Mouse (Mus musculus): ENCODE data around the gene Smim12. TPM values are rescaled to one million over a fixed set of nuclear protein-coding genes. Genes with fewer than 3 reads are reported as not detected.

Gene Smim12
- polyA plus RNA-seq, 1 experiment from 2014 or later: 48.0 TPM

GRCm38 (mm10) chr4:127216251-127216651 is 27.3 kb upstream of the Smim12 start:
- Histone ChIP-seq H3K4me1 (replicated peaks) (peaks cover 16% of the 10 kb centered on the region), H3K9ac (replicated peaks) (no peak overlapping the region), H3K4me2 (replicated peaks) (no peak overlapping the region), H3K27me3 (peaks cover 19% of the 10 kb centered on the region), H3K36me3 (peaks cover 4% of the 10 kb centered on the region), H3K4me3 (replicated peaks) (no peak overlapping the region), H3K27ac (no peak overlapping the region), H3K9me3 (no peaks in the 10 kb centered on the region; the same call in 1 of the 2 replicates)
- WGBS: 82% methylated on average over 4 of the region's 4 CpGs
- ATAC-seq: no peak

- peaks cover 13% of the 10 kb centered on the region; the same call in 1 of the 2 replicates for H3K4me1 ChIP-seq (replicated peaks)
- 59% methylated on average over 11 of the region's 11 CpGs for WGBS
- peaks cover 19% of the 10 kb centered on the region for H3K27me3 ChIP-seq
- no peak overlapping the region for H3K4me2 ChIP-seq (replicated peaks)
- H3K9me3 ChIP-seq: no peaks in the 10 kb centered on the region; the same call in 1 of the 2 replicates
- ATAC-seq: no peak
- peaks cover 9% of the 10 kb centered on the region for H3K36me3 ChIP-seq
- no peak overlapping the region for H3K27ac ChIP-seq
- no peak overlapping the region for H3K9ac ChIP-seq (replicated peaks)
- no peak overlapping the region for H3K4me3 ChIP-seq (replicated peaks)
These were observed 26.5 kb upstream of the Smim12 start for GRCm38 (mm10) chr4:127217048-127217447.

DNA sequence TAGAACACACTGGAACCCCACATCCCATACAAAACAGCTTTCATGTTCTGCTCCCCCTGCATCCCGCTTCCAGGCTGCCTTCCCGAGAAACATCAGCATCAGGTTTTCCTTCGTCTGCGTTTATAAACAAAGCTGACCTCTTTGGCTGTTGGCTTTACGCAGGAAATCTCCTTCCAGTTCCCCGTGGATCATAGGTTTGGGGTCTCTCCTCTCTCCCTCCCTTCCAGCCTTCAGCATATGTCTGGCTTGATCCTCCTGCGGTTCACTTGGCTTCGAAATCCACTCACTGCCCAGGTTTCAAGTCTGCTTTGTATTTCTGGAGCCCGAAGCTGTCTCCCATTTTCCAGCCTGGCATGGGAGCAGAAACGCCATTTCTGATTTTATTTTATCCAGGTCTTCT is 20.3 kb upstream of the Smim12 start:
- WGBS: 40% methylated on average over 10 of the region's 10 CpGs
- no peak overlapping the region for H3K4me2 ChIP-seq (replicated peaks)
- peaks cover 44% of the 10 kb centered on the region for H3K4me1 ChIP-seq (replicated peaks)
- peaks cover 9% of the 10 kb centered on the region for H3K36me3 ChIP-seq
- H3K4me3 ChIP-seq (replicated peaks): no peak overlapping the region
- H3K27ac ChIP-seq: no peak overlapping the region
- no peak for ATAC-seq
- no peaks in the 10 kb centered on the region; the same call in 1 of the 2 replicates for H3K9me3 ChIP-seq
- H3K9ac ChIP-seq (replicated peaks): no peak overlapping the region
- peaks cover 15% of the 10 kb centered on the region for H3K27me3 ChIP-seq

DNA sequence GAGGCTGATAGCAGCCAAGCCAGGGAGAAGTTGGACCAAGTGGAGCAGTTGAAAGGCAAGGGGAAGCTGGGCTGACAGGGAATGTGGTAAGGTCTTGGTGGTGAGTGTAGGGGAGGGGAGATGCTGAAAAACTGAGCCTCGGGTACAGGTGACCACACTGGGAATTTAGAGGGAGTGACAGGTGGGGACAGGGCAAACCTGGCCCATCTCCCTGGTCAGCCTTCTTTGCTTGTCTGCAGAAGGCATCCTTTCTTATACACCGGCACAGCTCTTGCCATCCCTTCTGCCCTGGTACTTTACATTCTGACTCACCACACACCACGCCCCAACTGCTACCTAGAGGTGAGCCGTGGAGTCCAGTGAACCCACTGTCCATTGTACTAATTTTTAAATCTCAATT is 19.8 kb upstream of the Smim12 start:
- Histone ChIP-seq H3K4me1 (replicated peaks) (peaks cover 47% of the 10 kb centered on the region), H3K27me3 (peaks cover 15% of the 10 kb centered on the region), H3K4me2 (replicated peaks) (no peak overlapping the region), H3K9ac (replicated peaks) (no peak overlapping the region), H3K27ac (no peak overlapping the region), H3K36me3 (peaks cover 9% of the 10 kb centered on the region), H3K9me3 (no peaks in the 10 kb centered on the region; the same call in 1 of the 2 replicates), H3K4me3 (replicated peaks) (no peak overlapping the region)
- no peak for ATAC-seq
- WGBS: 66% methylated on average over 4 of the region's 4 CpGs

DNA sequence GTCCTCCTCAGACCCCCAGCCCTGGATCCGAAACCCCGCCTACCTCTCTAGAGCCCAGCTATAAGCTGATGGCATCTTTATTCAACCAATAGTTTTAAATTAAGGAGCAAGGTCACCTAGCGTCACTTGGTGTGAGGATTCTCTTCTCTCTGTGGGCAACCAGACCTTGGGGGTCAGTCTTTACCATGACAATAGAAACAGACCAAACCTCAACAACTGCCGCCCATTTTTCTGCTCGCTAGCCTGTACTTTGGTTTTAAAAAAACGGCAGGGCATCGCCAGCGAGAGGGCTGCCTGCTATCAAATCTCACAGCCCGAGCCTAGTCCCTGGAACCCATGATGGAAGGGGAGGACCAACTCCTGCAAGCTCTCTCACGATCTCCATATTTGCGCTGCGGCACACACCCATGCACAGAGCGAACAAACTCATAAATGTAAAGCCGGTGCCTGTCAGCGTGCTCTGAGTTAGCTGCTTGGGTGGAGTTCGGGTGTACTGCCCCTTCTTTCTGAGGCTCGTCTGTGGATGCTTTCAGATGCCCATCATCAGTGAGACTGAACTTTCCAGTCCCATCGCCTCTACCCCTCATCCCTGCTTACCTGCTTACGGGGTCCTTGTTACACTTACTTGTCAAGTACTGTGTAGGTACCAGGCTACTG is 19.0 kb upstream of the Smim12 start:
- Histone ChIP-seq H3K4me3 (replicated peaks) (peak overlapping the region; percentile 17; the same call in 1 of the 2 replicates), H3K27ac (no peak overlapping the region), H3K27me3 (peaks cover 15% of the 10 kb centered on the region), H3K36me3 (peaks cover 9% of the 10 kb centered on the region), H3K4me1 (replicated peaks) (peaks cover 51% of the 10 kb centered on the region), H3K9ac (replicated peaks) (0 out of 2 replicates have a peak overlapping the region, but pooled peaks have one; percentile 12), H3K4me2 (replicated peaks) (peak overlapping the region; percentile 35), H3K9me3 (no peaks in the 10 kb centered on the region; the same call in 1 of the 2 replicates)
- ATAC-seq: no peak
- 7% methylated on average over 19 of the region's 19 CpGs for WGBS

GRCm38 (mm10) chr4:127226067-127226466 is 17.5 kb upstream of the Smim12 start:
- H3K9me3 ChIP-seq: no peaks in the 10 kb centered on the region
- H3K4me2 ChIP-seq (replicated peaks): no peak overlapping the region
- 44% methylated on average over 4 of the region's 4 CpGs for WGBS
- peaks cover 15% of the 10 kb centered on the region for H3K27me3 ChIP-seq
- no peak for ATAC-seq
- H3K4me3 ChIP-seq (replicated peaks): no peak overlapping the region
- 0 out of 2 replicates have a peak, but pooled peaks cover 5% of the 10 kb centered on the region for H3K36me3 ChIP-seq
- no peak overlapping the region for H3K9ac ChIP-seq (replicated peaks)
- no peak overlapping the region for H3K27ac ChIP-seq
- peaks cover 53% of the 10 kb centered on the region for H3K4me1 ChIP-seq (replicated peaks)

- Histone ChIP-seq H3K27me3 (peaks cover 15% of the 10 kb centered on the region), H3K4me1 (replicated peaks) (peaks cover 64% of the 10 kb centered on the region), H3K9me3 (no peaks in the 10 kb centered on the region), H3K36me3 (no peaks in the 10 kb centered on the region), H3K4me2 (replicated peaks) (peak overlapping the region; percentile 31; the same call in 1 of the 2 replicates), H3K4me3 (replicated peaks) (no peak overlapping the region), H3K27ac (peak overlapping the region; percentile 77), H3K9ac (replicated peaks) (no peak overlapping the region)
- WGBS: 11% methylated on average over 17 of the region's 17 CpGs
- peak; percentile 74 for ATAC-seq
These were observed 16.4 kb upstream of the Smim12 start for GRCm38 (mm10) chr4:127227051-127227673.

DNA sequence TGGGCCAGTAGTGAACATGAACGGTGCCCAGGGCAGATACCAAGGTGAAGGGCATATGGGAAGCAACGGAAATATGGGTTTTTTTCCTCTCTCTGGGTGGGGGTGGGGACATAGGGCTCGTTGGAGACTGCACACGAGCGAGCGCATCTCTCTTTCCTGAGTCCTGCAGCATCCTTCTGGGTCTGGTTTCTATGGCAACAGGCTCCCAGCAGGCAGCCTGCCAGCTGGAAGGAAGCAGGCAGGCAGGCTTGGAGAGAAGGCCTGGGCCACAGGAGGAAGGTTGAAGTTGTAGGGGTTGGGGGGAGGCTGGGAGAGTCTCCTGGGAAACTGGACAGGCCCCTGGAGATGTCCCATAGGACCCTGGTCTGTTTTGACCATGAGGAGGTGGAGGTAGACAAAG is 11.6 kb upstream of the Smim12 start:
- Histone ChIP-seq H3K9me3 (no peaks in the 10 kb centered on the region), H3K9ac (replicated peaks) (no peak overlapping the region), H3K27ac (peak overlapping the region; percentile 96), H3K27me3 (peaks cover 4% of the 10 kb centered on the region; the same call in 1 of the 2 replicates), H3K36me3 (no peaks in the 10 kb centered on the region), H3K4me2 (replicated peaks) (peak overlapping the region; percentile 28), H3K4me1 (replicated peaks) (peaks cover 60% of the 10 kb centered on the region), H3K4me3 (replicated peaks) (no peak overlapping the region)
- peak; percentile 68 for ATAC-seq
- 4% methylated on average over 6 of the region's 6 CpGs for WGBS

- Histone ChIP-seq H3K27me3 (peaks cover 6% of the 10 kb centered on the region; the same call in 1 of the 2 replicates), H3K27ac (peak overlapping the region; percentile 96), H3K4me3 (replicated peaks) (no peak overlapping the region), H3K9me3 (no peaks in the 10 kb centered on the region), H3K9ac (replicated peaks) (no peak overlapping the region), H3K4me2 (replicated peaks) (peak overlapping the region; percentile 28), H3K36me3 (no peaks in the 10 kb centered on the region), H3K4me1 (replicated peaks) (peaks cover 56% of the 10 kb centered on the region)
- WGBS: 16% methylated on average over 5 of the region's 5 CpGs
- peak; percentile 62 for ATAC-seq
These were observed 11.0 kb upstream of the Smim12 start for GRCm38 (mm10) chr4:127232551-127232950.

DNA sequence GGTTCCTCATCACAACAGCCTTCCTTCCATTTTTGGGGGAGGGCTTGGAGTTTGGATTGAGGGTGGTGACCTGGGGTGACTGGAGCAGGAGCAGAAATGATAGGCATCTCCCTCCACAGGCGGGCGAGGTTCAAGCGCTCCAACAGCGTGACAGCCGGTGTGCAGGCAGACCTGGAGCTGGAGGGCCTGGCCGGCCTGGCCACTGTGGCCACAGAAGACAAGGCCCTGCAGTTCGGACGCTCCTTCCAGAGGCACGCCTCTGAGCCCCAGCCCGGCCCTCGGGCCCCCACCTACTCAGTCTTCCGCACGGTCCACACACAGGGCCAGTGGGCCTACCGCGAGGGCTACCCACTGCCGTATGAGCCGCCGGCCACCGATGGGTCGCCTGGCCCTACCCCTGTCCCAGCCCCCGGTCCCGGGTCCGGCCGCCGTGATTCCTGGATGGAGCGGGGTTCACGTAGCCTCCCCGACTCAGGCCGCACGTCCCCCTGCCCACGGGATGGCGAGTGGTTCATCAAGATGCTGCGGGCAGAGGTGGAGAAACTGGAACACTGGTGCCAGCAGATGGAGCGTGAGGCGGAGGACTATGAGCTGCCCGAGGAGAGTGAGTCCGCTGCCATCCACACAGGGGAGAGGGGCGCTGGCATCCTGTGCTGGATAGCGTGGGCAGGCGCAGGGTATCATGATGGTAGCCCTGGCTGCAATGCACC is 10.0 kb upstream of the Smim12 start:
- WGBS: 90% methylated on average over 40 of the region's 40 CpGs
- no peak overlapping the region for H3K4me2 ChIP-seq (replicated peaks)
- H3K27ac ChIP-seq: peak overlapping the region; percentile 96
- H3K9ac ChIP-seq (replicated peaks): no peak overlapping the region
- no peaks in the 10 kb centered on the region for H3K36me3 ChIP-seq
- 0 out of 2 replicates have a peak, but pooled peaks have one; percentile 9 for ATAC-seq
- H3K9me3 ChIP-seq: no peaks in the 10 kb centered on the region
- H3K4me3 ChIP-seq (replicated peaks): no peak overlapping the region
- H3K27me3 ChIP-seq: peaks cover 15% of the 10 kb centered on the region
- H3K4me1 ChIP-seq (replicated peaks): peaks cover 51% of the 10 kb centered on the region

DNA sequence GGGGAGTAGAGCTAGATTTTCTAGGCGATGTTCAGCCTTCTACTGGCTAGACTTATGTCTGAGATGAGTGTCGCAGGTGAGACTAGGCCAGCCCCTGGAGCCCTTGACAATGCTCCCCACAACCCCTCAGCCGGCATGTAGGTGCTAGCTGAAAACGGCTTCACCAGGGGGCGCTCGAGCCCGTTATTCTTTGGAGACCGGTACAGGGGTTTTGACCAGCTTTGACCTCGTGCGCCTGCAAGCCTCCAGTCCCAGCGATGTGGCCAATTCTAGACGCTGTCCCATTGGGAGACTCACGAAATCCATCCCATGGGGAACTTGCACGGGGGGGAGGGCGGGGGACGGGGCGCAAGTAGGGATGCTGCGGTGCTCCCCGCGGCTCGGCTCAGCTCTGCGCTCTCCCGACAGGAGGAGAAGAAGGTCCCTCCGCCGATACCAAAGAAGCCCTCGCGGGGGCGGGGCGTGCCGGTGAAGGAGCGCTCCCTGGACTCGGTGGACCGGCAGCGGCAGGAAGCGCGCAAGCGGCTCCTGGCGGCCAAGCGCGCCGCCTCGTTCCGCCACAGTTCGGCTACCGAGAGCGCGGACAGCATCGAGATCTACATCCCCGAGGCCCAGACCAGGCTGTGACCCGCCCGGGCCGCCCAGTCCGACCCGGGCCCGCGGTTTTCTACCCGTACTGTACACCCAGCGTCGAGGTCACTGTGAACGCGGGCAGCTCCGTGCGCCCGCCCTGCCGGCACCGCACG is 7.7 kb upstream of the Smim12 start:
- peak overlapping the region; percentile 56 for H3K4me3 ChIP-seq (replicated peaks)
- ATAC-seq: peak; percentile 70
- peaks cover 44% of the 10 kb centered on the region for H3K4me1 ChIP-seq (replicated peaks)
- H3K36me3 ChIP-seq: no peaks in the 10 kb centered on the region
- H3K27ac ChIP-seq: peak overlapping the region; percentile 79
- H3K27me3 ChIP-seq: peaks cover 15% of the 10 kb centered on the region
- peak overlapping the region; percentile 80 for H3K9ac ChIP-seq (replicated peaks)
- H3K9me3 ChIP-seq: no peaks in the 10 kb centered on the region
- under 1% methylated on average over 63 of the region's 67 CpGs for WGBS
- H3K4me2 ChIP-seq (replicated peaks): peak overlapping the region; percentile 96

All from midbrain, embryonic 13.5 days (tissue).